Mouse (Mus musculus) limb, embryonic 14.5 days (tissue): ENCODE measurements around the gene Mvb12b. TPM values are rescaled to one million over a fixed set of nuclear protein-coding genes. Genes with fewer than 3 reads are reported as not detected.

Experiments
- ATAC-seq: fragments of 200-750 bp; cut with Nextera tagmentation; 2 replicates; pipeline ENCODE4 v1.8.0; 2017; ENCODE audit warnings: low read depth, moderate number of reproducible peaks, moderate TSS enrichment; ENCODE audit not compliant: low FRiP score
- DNase-seq: peaks from one replicate; pipeline ENCODE4 v3.0.0-alpha.2; 2015; ENCODE audit warnings: low spot score
- H3K27ac ChIP-seq: fragments of 300-500 bp; sonication (generic); replicated peaks from 2 replicates; pipeline ENCODE4 v1.5.1; 2014; ENCODE audit warnings: low read depth, mild to moderate bottlenecking, low read length, moderate library complexity, mixed read lengths
- H3K27me3 ChIP-seq: fragments of 300-500 bp; sonication (generic); 2 replicates; pipeline ENCODE4 v1.6.1; 2014; ENCODE audit warnings: low read length, mixed read lengths; ENCODE audit not compliant: control insufficient read depth, insufficient read depth
- H3K36me3 ChIP-seq: fragments of 300-500 bp; sonication (generic); 2 replicates; pipeline ENCODE4 v1.6.1; 2014; ENCODE audit warnings: mild to moderate bottlenecking, low read length, moderate library complexity, mixed read lengths; ENCODE audit not compliant: control insufficient read depth, insufficient read depth
- H3K4me1 ChIP-seq: fragments of 300-500 bp; sonication (generic); 2 replicates; pipeline ENCODE4 v1.6.1; 2014; ENCODE audit warnings: antibody characterized with exemption, low read length, mixed read lengths; ENCODE audit not compliant: control insufficient read depth, insufficient read depth
- H3K4me2 ChIP-seq: fragments of 300-500 bp; sonication (generic); replicated peaks from 2 replicates; pipeline ENCODE4 v1.6.1; 2014; ENCODE audit warnings: low read depth, mild to moderate bottlenecking, low read length, moderate library complexity; ENCODE audit not compliant: severe bottlenecking
- H3K4me3 ChIP-seq: fragments of 300-500 bp; sonication (generic); replicated peaks from 2 replicates; pipeline ENCODE4 v1.5.1; 2014; ENCODE audit warnings: low read length
- H3K9ac ChIP-seq: fragments of 300-500 bp; sonication (generic); 2 replicates; pipeline ENCODE4 v1.6.1; 2014; ENCODE audit warnings: mild to moderate bottlenecking, low read depth, low read length, moderate library complexity; ENCODE audit not compliant: severe bottlenecking
- H3K9me3 ChIP-seq: fragments of 300-500 bp; sonication (generic); 2 replicates; pipeline ENCODE4 v1.6.1; 2016; ENCODE audit warnings: low read length; ENCODE audit not compliant: control insufficient read depth
- POLR2A ChIP-seq: fragments of 200-500 bp; IDR thresholded peaks from 2 replicates; pipeline ENCODE4 v1.8.0; 2012; ENCODE audit warnings: inconsistent platforms, mild to moderate bottlenecking, moderate library complexity, borderline replicate concordance; ENCODE audit not compliant: insufficient read depth, insufficient read length; ENCODE audit errors: extremely low read depth
- WGBS: fragments of 180-500 bp; shearing (Covaris S2); extraction: QIAGEN DNeasy Blood & Tissue Kit; methylation state at CpG from one replicate; pipeline ENCODE4 v1.1.7; 2014; 5-methylcytosine and 5-hydroxymethylcytosine counted together
- polyA plus RNA-seq, 2 experiments: library from polyadenylated mRNA; depleted of rRNA in 1 of 2; stranded (reverse) in 1 of 2; unstranded in 1 of 2; fragments of >200 nt; fragmentation: Nextera tagmentation in 1 of 2; extraction: Ambion mirVana in 1 of 2; gene quantifications; 2 replicates each; pipeline versions ENCODE4 v1.2.1 to v1.2.3; 2012 to 2014

Gene Mvb12b
- polyA plus RNA-seq, 2 experiments, result 17.5 to 26.6 TPM

- Histone ChIP-seq H3K4me3 (no peak overlapping the region), H3K9ac (no peak overlapping the region), H3K27me3 (no peaks in the 10 kb centered on the region), H3K9me3 (no peaks in the 10 kb centered on the region), H3K36me3 (peaks cover 55% of the 10 kb centered on the region), H3K27ac (no peak overlapping the region), H3K4me1 (peaks cover 10% of the 10 kb centered on the region; the same call in 1 of the 2 replicates), H3K4me2 (no peak overlapping the region)
- no peak for ATAC-seq
- TF ChIP-seq POLR2A, result no peak
- no peak for DNase-seq
- WGBS, result 86% methylated on average over 6 of the region's 6 CpGs
Observed at GRCm38 (mm10) chr2:33826777-33827176, 61.0 kb downstream of the Mvb12b start.

- 76% methylated on average over 11 of the region's 11 CpGs for WGBS
- H3K27ac ChIP-seq, result no peak overlapping the region
- H3K9me3 ChIP-seq, result no peaks in the 10 kb centered on the region
- ATAC-seq (no peak), DNase-seq (no peak)
- peaks cover 10% of the 10 kb centered on the region; the same call in 1 of the 2 replicates for H3K4me1 ChIP-seq
- no peak overlapping the region for H3K9ac ChIP-seq
- TF ChIP-seq POLR2A, result no peak
- H3K4me3 ChIP-seq, result no peak overlapping the region
- H3K27me3 ChIP-seq, result no peaks in the 10 kb centered on the region
- no peak overlapping the region for H3K4me2 ChIP-seq
- peaks cover 54% of the 10 kb centered on the region for H3K36me3 ChIP-seq
Observed at GRCm38 (mm10) chr2:33824935-33825514, 62.7 kb downstream of the Mvb12b start.

GRCm38 (mm10) chr2:33821677-33822607 lies 65.8 kb downstream of the Mvb12b start:
- no peak overlapping the region for H3K4me2 ChIP-seq
- peak; percentile 80 for ATAC-seq
- peaks cover 53% of the 10 kb centered on the region for H3K36me3 ChIP-seq
- DNase-seq, result peak; percentile 85
- no peak overlapping the region for H3K27ac ChIP-seq
- H3K4me3 ChIP-seq, result no peak overlapping the region
- H3K9me3 ChIP-seq, result no peaks in the 10 kb centered on the region
- peak; percentile 37; the same call in 1 of the 2 replicates for TF ChIP-seq POLR2A
- WGBS, result 24% methylated on average over 13 of the region's 13 CpGs
- no peaks in the 10 kb centered on the region for H3K27me3 ChIP-seq
- H3K4me1 ChIP-seq, result peaks cover 22% of the 10 kb centered on the region
- no peak overlapping the region for H3K9ac ChIP-seq

GRCm38 (mm10) chr2:33820450-33820849 lies 67.3 kb downstream of the Mvb12b start:
- H3K27me3 ChIP-seq, result no peaks in the 10 kb centered on the region
- H3K4me2 ChIP-seq, result no peak overlapping the region
- no peak for TF ChIP-seq POLR2A
- ATAC-seq (no peak), DNase-seq (no peak)
- no peaks in the 10 kb centered on the region for H3K9me3 ChIP-seq
- H3K36me3 ChIP-seq, result peaks cover 43% of the 10 kb centered on the region
- H3K27ac ChIP-seq, result no peak overlapping the region
- 93% methylated on average over 3 of the region's 3 CpGs for WGBS
- no peak overlapping the region for H3K9ac ChIP-seq
- peaks cover 34% of the 10 kb centered on the region for H3K4me1 ChIP-seq
- no peak overlapping the region for H3K4me3 ChIP-seq

GRCm38 (mm10) chr2:33820037-33820436 lies 67.7 kb downstream of the Mvb12b start:
- 82% methylated on average over 5 of the region's 5 CpGs for WGBS
- Histone ChIP-seq H3K9ac (no peak overlapping the region), H3K36me3 (peaks cover 39% of the 10 kb centered on the region), H3K27me3 (no peaks in the 10 kb centered on the region), H3K4me1 (peaks cover 37% of the 10 kb centered on the region), H3K4me3 (no peak overlapping the region), H3K9me3 (no peaks in the 10 kb centered on the region), H3K27ac (no peak overlapping the region), H3K4me2 (no peak overlapping the region)
- no peak for DNase-seq
- ATAC-seq, result no peak
- no peak for TF ChIP-seq POLR2A
